In genomic region chr6:84514623-84515022, GRCm38 (mm10) we compare ENCODE assay signal across 11 mouse cellular contexts.
A peak's percentile ranks its signal among the peaks of the same experiment; 100 is the strongest.
DNase-seq lines count a peak whose midpoint lies in the region; ATAC-seq and TF ChIP-seq lines count a peak whose summit lies in the region.
"Had no signal": no experiment of that assay in that cellular context is flagged by ENCODE, and none has a peak within 500 bp of the region (broad histone marks: within the 10 kb centered on the region; RNA-seq: fewer than 3 reads in every experiment).

No protein-coding gene starts in this region.

- ATAC-seq in forebrain, embryonic 13.5 days = 0 out of 2 replicates have a peak, but pooled peaks have one; percentile 13
- no peak for ATAC-seq in forebrain, embryonic 12.5 days (ENCODE audit: low FRiP score)

- no peaks in the 10 kb centered on the region for H3K36me3 ChIP-seq in forebrain, embryonic 13.5 days (ENCODE audit: poor library complexity, severe bottlenecking)
- H3K36me3 ChIP-seq in forebrain, embryonic 12.5 days (replicated peaks) = no peaks in the 10 kb centered on the region

- 30% methylated on average over 3 of the region's 3 CpGs for WGBS in forebrain, embryonic 13.5 days
- WGBS in forebrain, embryonic 12.5 days = 61% methylated on average over 3 of the region's 3 CpGs

- no peak overlapping the region for H3K4me2 ChIP-seq in forebrain, embryonic 13.5 days
- H3K4me2 ChIP-seq in forebrain, embryonic 12.5 days = no peak overlapping the region

- no peaks in the 10 kb centered on the region for H3K9me3 ChIP-seq in forebrain, embryonic 13.5 days (replicated peaks)
- no peaks in the 10 kb centered on the region for H3K9me3 ChIP-seq in forebrain, embryonic 12.5 days

- H3K27me3 ChIP-seq in forebrain, embryonic 13.5 days = no peaks in the 10 kb centered on the region
- no peaks in the 10 kb centered on the region for H3K27me3 ChIP-seq in forebrain, embryonic 12.5 days

- no peaks in the 10 kb centered on the region for H3K4me1 ChIP-seq in forebrain, embryonic 13.5 days
- H3K4me1 ChIP-seq in forebrain, embryonic 12.5 days = no peaks in the 10 kb centered on the region

- TF ChIP-seq CTCF in gastrocnemius, adult 2 months (IDR thresholded peaks at IDR 0.05) = no peak

- peak; percentile 23 for DNase-seq in left cerebral cortex, postnatal 4 days
- DNase-seq in left cerebral cortex, postnatal 36 days (ENCODE audit: low spot score in 2 of 2) = no peak
- DNase-seq in NIH3T3 (ENCODE audit: low read depth) = peak; percentile 46
- peak; percentile 48 for DNase-seq in heart, postnatal 4 days
- DNase-seq in gastrocnemius, adult 2 months = no peak
- no peak for DNase-seq in layer of hippocampus, adult 18-20 months (ENCODE audit: low spot score in 2 of 2)
- DNase-seq: cerebellum, adult 2 months; right cerebral cortex, postnatal 4 days had no signal

- no peak overlapping the region for H3K4me3 ChIP-seq in forebrain, embryonic 13.5 days
- no peak overlapping the region for H3K4me3 ChIP-seq in forebrain, embryonic 12.5 days (replicated peaks)
- no peak overlapping the region for H3K4me3 ChIP-seq in gastrocnemius, adult 2 months
- H3K4me3 ChIP-seq: left cerebral cortex, adult 2 months had no signal

- no peak overlapping the region for H3K27ac ChIP-seq in forebrain, embryonic 13.5 days
- no peak overlapping the region for H3K27ac ChIP-seq in forebrain, embryonic 12.5 days
- no peak overlapping the region for H3K27ac ChIP-seq in gastrocnemius, adult 2 months
- H3K27ac ChIP-seq: left cerebral cortex, adult 2 months had no signal

- H3K9ac ChIP-seq in forebrain, embryonic 13.5 days = no peak overlapping the region
- H3K9ac ChIP-seq in forebrain, embryonic 12.5 days = no peak overlapping the region

- intact Hi-C loops in left cerebral cortex, postnatal 4 days (cut with DNase I) = no loop called here
- intact Hi-C loops in left cerebral cortex, postnatal 36 days (cut with DNase I) = no loop called here
- intact Hi-C loops in gastrocnemius, adult 2 months (cut with DNase I) = no loop called here

Comparison
In these comparisons a context has a peak if more than half of its experiments do, and no peak if none do; other contexts are left out.
1. DNase-seq: peak in left cerebral cortex, postnatal 4 days (single experiment), NIH3T3 (single experiment) and heart, postnatal 4 days (single experiment); none in left cerebral cortex, postnatal 36 days (0 of 2), gastrocnemius, adult 2 months (single experiment) and layer of hippocampus, adult 18-20 months (0 of 2).